Mouse (Mus musculus): ENCODE data around the gene Edf1. TPM values are rescaled to one million over a fixed set of nuclear protein-coding genes. Genes with fewer than 3 reads are reported as not detected.
A peak's percentile ranks its signal among the peaks of the same experiment; 100 is the strongest.
"Not testable (repeated sequence)": the region's sequence is repeated elsewhere in the genome, so short reads cannot be mapped to it uniquely, and the experiment has no call there.

The Edf1 gene
- total and polyA plus RNA-seq, 3 experiments = 188 to 215 (median 202) TPM

GRCm38 (mm10) chr2:25553171-25553786 lies 4.4 kb upstream of the Edf1 start:
- peak overlapping the region; percentile 60; the same call in 1 of the 2 replicates for H3K9ac ChIP-seq (ENCODE audit: insufficient read depth, low read depth)
- H3K27me3 ChIP-seq (replicated peaks); DNase-seq (ENCODE audit: extremely low read depth); H3K4me2 ChIP-seq (ENCODE audit: insufficient read depth, low read depth, poor library complexity, severe bottlenecking); H3K4me3 ChIP-seq (replicated peaks in 1 of 3; ENCODE audit: low read depth in 2 of 3, low read length in 2 of 3, poor library complexity in 1 of 3); H3K36me3 ChIP-seq (replicated peaks in 1 of 2; ENCODE audit: control insufficient read depth in 1 of 2, insufficient read depth in 1 of 2, low read length in 1 of 2); H3K79me2 ChIP-seq (replicated peaks; ENCODE audit: control insufficient read depth, extremely low read depth, insufficient read depth, poor library complexity, severe bottlenecking); dilution Hi-C loops (cut with MboI; ENCODE audit: extremely low pct_ligation_motif_present, extremely low pct_unique_long_range_greater_than_20kb, low sequenced_read_pairs); H3K9me3 ChIP-seq (replicated peaks; ENCODE audit: low read length): not testable (repeated sequence)
- TF ChIP-seq ZNF384 (IDR thresholded peaks at IDR 0.05; ENCODE audit: low read depth, low read length) = peak; percentile 82
- H3K27ac ChIP-seq (ENCODE audit: insufficient read depth, low read depth) = peak overlapping the region; percentile 21; the same call in 1 of the 2 replicates
- H3K4me1 ChIP-seq (ENCODE audit: control insufficient read depth in 1 of 2, insufficient read depth in 2 of 2) = peaks cover 30 to 52% of the 10 kb centered on the region in 2 experiments
- in situ Hi-C loops (cut with MboI; ENCODE audit: low pct_ligation_motif_present, low pct_unique_long_range_greater_than_20kb, low sequenced_read_pairs) = loop anchor here (5.0 to 10.0 kb wide), 2 partner anchors 41 to 128 kb away; partner anchors contain the start of genes Abca2 and Fut7

- H3K27ac ChIP-seq (ENCODE audit: insufficient read depth, low read depth); H3K9me3 ChIP-seq (replicated peaks; ENCODE audit: low read length); H3K4me3 ChIP-seq (replicated peaks in 1 of 3; ENCODE audit: low read depth in 2 of 3, low read length in 2 of 3, poor library complexity in 1 of 3); H3K27me3 ChIP-seq (replicated peaks); H3K9ac ChIP-seq (ENCODE audit: insufficient read depth, low read depth); dilution Hi-C loops (cut with MboI; ENCODE audit: extremely low pct_ligation_motif_present, extremely low pct_unique_long_range_greater_than_20kb, low sequenced_read_pairs); H3K4me2 ChIP-seq (ENCODE audit: insufficient read depth, low read depth, poor library complexity, severe bottlenecking); DNase-seq (ENCODE audit: extremely low read depth): not testable (repeated sequence)
- in situ Hi-C loops (cut with MboI; ENCODE audit: low pct_ligation_motif_present, low pct_unique_long_range_greater_than_20kb, low sequenced_read_pairs) = loop anchor here (10.0 kb wide), 1 partner anchor 131 kb away; the partner anchor contains the start of genes Abca2 and Fut7
- Histone ChIP-seq H3K36me3 (replicated peaks in 1 of 2; ENCODE audit: control insufficient read depth in 1 of 2, insufficient read depth in 1 of 2, low read length in 1 of 2) (peaks cover 10 to 13% of the 10 kb centered on the region in 2 experiments), H3K4me1 (ENCODE audit: control insufficient read depth in 1 of 2, insufficient read depth in 2 of 2) (peaks cover 23 to 47% of the 10 kb centered on the region in 2 experiments), H3K79me2 (replicated peaks; ENCODE audit: control insufficient read depth, extremely low read depth, insufficient read depth, poor library complexity, severe bottlenecking) (peaks cover 25% of the 10 kb centered on the region)
- 0 out of 2 replicates have a peak, but pooled peaks have one; percentile 30 for TF ChIP-seq ZNF384 (IDR thresholded peaks at IDR 0.05; ENCODE audit: low read depth, low read length)
- TF ChIP-seq CTCF (conservative IDR thresholded peaks at IDR 0.05 in 1 of 2, IDR thresholded peaks at IDR 0.05 in 1 of 2; ENCODE audit: low read depth in 2 of 2, low read length in 2 of 2) = peak in 1 of 2 experiments; percentile 30; a peak in 2 of 4 replicates
Measured at GRCm38 (mm10) chr2:25555479-25555878, 2.2 kb upstream of the Edf1 start.

GRCm38 (mm10) chr2:25556296-25556695 lies 1.4 kb upstream of the Edf1 start:
- in situ Hi-C loops (cut with MboI; ENCODE audit: low pct_ligation_motif_present, low pct_unique_long_range_greater_than_20kb, low sequenced_read_pairs) = loop anchor here (10.0 kb wide), 1 partner anchor 131 kb away; the partner anchor contains the start of genes Abca2 and Fut7
- Histone ChIP-seq H3K9me3 (replicated peaks; ENCODE audit: low read length) (no peaks in the 10 kb centered on the region), H3K4me1 (ENCODE audit: control insufficient read depth in 1 of 2, insufficient read depth in 2 of 2) (peaks cover 17 to 39% of the 10 kb centered on the region in 2 experiments), H3K27me3 (replicated peaks) (no peaks in the 10 kb centered on the region), H3K4me2 (ENCODE audit: insufficient read depth, low read depth, poor library complexity, severe bottlenecking) (no peak overlapping the region), H3K9ac (ENCODE audit: insufficient read depth, low read depth) (peak overlapping the region; percentile 97; the same call in 1 of the 2 replicates), H3K79me2 (replicated peaks; ENCODE audit: control insufficient read depth, extremely low read depth, insufficient read depth, poor library complexity, severe bottlenecking) (peaks cover 25% of the 10 kb centered on the region), H3K4me3 (replicated peaks in 1 of 3; ENCODE audit: low read depth in 2 of 3, low read length in 2 of 3, poor library complexity in 1 of 3) (no peak overlapping the region), H3K27ac (ENCODE audit: insufficient read depth, low read depth) (no peak overlapping the region), H3K36me3 (replicated peaks in 1 of 2; ENCODE audit: control insufficient read depth in 1 of 2, insufficient read depth in 1 of 2, low read length in 1 of 2) (peaks cover 17 to 22% of the 10 kb centered on the region in 2 experiments)
- dilution Hi-C loops (cut with MboI; ENCODE audit: extremely low pct_ligation_motif_present, extremely low pct_unique_long_range_greater_than_20kb, low sequenced_read_pairs) = no loop called here
- no peak for TF ChIP-seq IRF4 (IDR thresholded peaks at IDR 0.05; ENCODE audit: low read depth, low read length)
- no peak for TF ChIP-seq BHLHE40 (IDR thresholded peaks at IDR 0.05; ENCODE audit: low read depth, low read length)
- no peak for TF ChIP-seq MAFK (IDR thresholded peaks at IDR 0.05; ENCODE audit: insufficient replicate concordance, low read length)
- no peak for TF ChIP-seq CHD1 (IDR thresholded peaks at IDR 0.05; ENCODE audit: low read depth, low read length)
- no peak for TF ChIP-seq KAT2A (IDR thresholded peaks at IDR 0.05; ENCODE audit: insufficient replicate concordance, low read length)
- no peak for TF ChIP-seq POLR2AphosphoS2 (IDR thresholded peaks at IDR 0.05; ENCODE audit: low read depth, low read length)
- TF ChIP-seq POLR2A (IDR thresholded peaks at IDR 0.05; ENCODE audit: low read depth, low read length) = no peak
- no peak for TF ChIP-seq ZMIZ1 (IDR thresholded peaks at IDR 0.05; ENCODE audit: low read depth, low read length)
- TF ChIP-seq NELFE (IDR thresholded peaks at IDR 0.05; ENCODE audit: low read depth, low read length) = no peak
- TF ChIP-seq E2F4 (IDR thresholded peaks at IDR 0.05; ENCODE audit: insufficient replicate concordance, low read depth, low read length) = no peak
- no peak for TF ChIP-seq MXI1 (IDR thresholded peaks at IDR 0.05; ENCODE audit: low read depth, low read length)
- TF ChIP-seq USF2 (conservative IDR thresholded peaks at IDR 0.05; ENCODE audit: low read depth, low read length) = no peak
- TF ChIP-seq USF1 (IDR thresholded peaks at IDR 0.05; ENCODE audit: low read depth, low read length) = no peak
- no peak for TF ChIP-seq ELF1 (IDR thresholded peaks at IDR 0.05; ENCODE audit: low read depth, low read length)
- TF ChIP-seq SIN3A (IDR thresholded peaks at IDR 0.05; ENCODE audit: low read length) = no peak
- TF ChIP-seq CTCF (conservative IDR thresholded peaks at IDR 0.05 in 1 of 2, IDR thresholded peaks at IDR 0.05 in 1 of 2; ENCODE audit: low read depth in 2 of 2, low read length in 2 of 2) = no peak
- no peak for TF ChIP-seq JUND (conservative IDR thresholded peaks at IDR 0.05; ENCODE audit: low read depth, low read length)
- no peak for TF ChIP-seq RCOR1 (conservative IDR thresholded peaks at IDR 0.05; ENCODE audit: low read depth, low read length)
- TF ChIP-seq TCF12 (IDR thresholded peaks at IDR 0.05; ENCODE audit: low read depth, low read length) = no peak
- DNase-seq (ENCODE audit: extremely low read depth) = no peak
